Mouse (Mus musculus) forebrain, embryonic 10.5 days (tissue): Measurements from ENCODE around the gene Cenpf. TPM values are rescaled to one million over a fixed set of nuclear protein-coding genes. Genes with fewer than 3 reads are reported as not detected.
A peak's percentile ranks its signal among the peaks of the same experiment; 100 is the strongest.

Experiments used
- DNase-seq: peaks from one replicate; pipeline ENCODE4 v3.0.0-alpha.2; 2017; ENCODE audit warnings: low spot score; ENCODE audit errors: extremely low spot score
- H3K27ac ChIP-seq: fragments of 300-500 bp; sonication (generic); 2 replicates; pipeline ENCODE4 v1.5.1; 2016; ENCODE audit warnings: mild to moderate bottlenecking
- H3K27me3 ChIP-seq: fragments of 300-500 bp; sonication (generic); 2 replicates; pipeline ENCODE4 v1.6.1; 2016; ENCODE audit warnings: mild to moderate bottlenecking; ENCODE audit not compliant: poor library complexity, severe bottlenecking
- H3K36me3 ChIP-seq: fragments of 300-500 bp; sonication (generic); replicated peaks from 2 replicates; pipeline ENCODE4 v1.6.1; 2016; ENCODE audit warnings: mild to moderate bottlenecking, moderate library complexity
- H3K4me1 ChIP-seq: fragments of 300-500 bp; sonication (generic); 2 replicates; pipeline ENCODE4 v1.6.1; 2016
- H3K4me3 ChIP-seq: fragments of 300-500 bp; sonication (generic); 2 replicates; pipeline ENCODE4 v1.5.1; 2016; ENCODE audit warnings: mild to moderate bottlenecking, moderate library complexity
- H3K9me3 ChIP-seq: fragments of 300-500 bp; sonication (generic); 2 replicates; pipeline ENCODE4 v1.6.1; 2016; ENCODE audit warnings: mild to moderate bottlenecking, moderate library complexity
- WGBS: fragments of 180-500 bp; shearing (Covaris S2); methylation state at CpG from one replicate; pipeline ENCODE4 v1.1.7; 2016; 5-methylcytosine and 5-hydroxymethylcytosine counted together
- polyA plus RNA-seq: library from polyadenylated mRNA; unstranded; fragments of >200 nt; fragmentation: Nextera tagmentation; extraction: Ambion mirVana; gene quantifications from 2 replicates; pipeline ENCODE4 v1.2.1, GENCODE M21; 2016

The Cenpf gene
- 131 and 136 TPM in 2 replicates for polyA plus RNA-seq

- Histone ChIP-seq H3K36me3 (peaks cover 33% of the 10 kb centered on the region), H3K9me3 (no peaks in the 10 kb centered on the region), H3K27me3 (no peaks in the 10 kb centered on the region), H3K4me3 (peak within 1 kb of the TSS; percentile 94), H3K27ac (peak within 1 kb of the TSS; percentile 97), H3K4me1 (peaks cover 47% of the 10 kb centered on the region)
- WGBS: under 1% methylated on average over 51 of the region's 55 CpGs
- peak; percentile 99 for DNase-seq
Observed at GRCm38 (mm10) chr1:189687654-189688387, at the start of gene Cenpf. Cenpf (minus strand) TSS chr1:189688086.

- H3K36me3 ChIP-seq: no peaks in the 10 kb centered on the region
- H3K9me3 ChIP-seq: no peaks in the 10 kb centered on the region
- H3K4me1 ChIP-seq: peaks cover 52% of the 10 kb centered on the region
- H3K27ac ChIP-seq: no peak overlapping the region
- DNase-seq: no peak
- H3K27me3 ChIP-seq: peaks cover 51% of the 10 kb centered on the region
- WGBS: 82% methylated on average over 8 of the region's 8 CpGs
- H3K4me3 ChIP-seq: no peak overlapping the region
Observed at GRCm38 (mm10) chr1:189732156-189732555, 44.3 kb upstream of the Cenpf start.

GRCm38 (mm10) chr1:189731697-189732096 lies 43.8 kb upstream of the Cenpf start:
- H3K36me3 ChIP-seq: no peaks in the 10 kb centered on the region
- H3K4me1 ChIP-seq: peaks cover 56% of the 10 kb centered on the region
- H3K27ac ChIP-seq: 0 out of 2 replicates have a peak overlapping the region, but pooled peaks have one; percentile 35
- no peak for DNase-seq
- H3K9me3 ChIP-seq: no peaks in the 10 kb centered on the region
- no peak overlapping the region for H3K4me3 ChIP-seq
- H3K27me3 ChIP-seq: peaks cover 56% of the 10 kb centered on the region
- WGBS: 79% methylated on average over 10 of the region's 10 CpGs

GRCm38 (mm10) chr1:189729141-189729815 lies 41.4 kb upstream of the Cenpf start:
- peak overlapping the region; percentile 91; the same call in 1 of the 2 replicates for H3K27ac ChIP-seq

GRCm38 (mm10) chr1:189728784-189729115 lies 40.9 kb upstream of the Cenpf start:
- peaks cover 71% of the 10 kb centered on the region for H3K27me3 ChIP-seq
- no peaks in the 10 kb centered on the region for H3K36me3 ChIP-seq
- peak overlapping the region; percentile 91 for H3K27ac ChIP-seq
- H3K4me1 ChIP-seq: peaks cover 63% of the 10 kb centered on the region
- DNase-seq: no peak
- H3K9me3 ChIP-seq: peaks cover 3% of the 10 kb centered on the region; the same call in 1 of the 2 replicates
- H3K4me3 ChIP-seq: peak overlapping the region; percentile 88
- WGBS: under 1% methylated on average over 15 of the region's 15 CpGs

More at GRCm38 (mm10) chr1:189729141-189729815, 41.4 kb upstream of the Cenpf start:
- H3K36me3 ChIP-seq: no peaks in the 10 kb centered on the region
- H3K4me3 ChIP-seq: peak overlapping the region; percentile 88
- WGBS: 8% methylated on average over 17 of the region's 17 CpGs
- H3K9me3 ChIP-seq: peaks cover 3% of the 10 kb centered on the region; the same call in 1 of the 2 replicates
- H3K4me1 ChIP-seq: peaks cover 63% of the 10 kb centered on the region
- H3K27me3 ChIP-seq: peaks cover 71% of the 10 kb centered on the region
- DNase-seq: no peak

- H3K4me1 ChIP-seq: peaks cover 63% of the 10 kb centered on the region
- H3K36me3 ChIP-seq: no peaks in the 10 kb centered on the region
- peak within 1 kb of the TSS; percentile 88 for H3K4me3 ChIP-seq
- peaks cover 71% of the 10 kb centered on the region for H3K27me3 ChIP-seq
- H3K27ac ChIP-seq: peak within 1 kb of the TSS; percentile 91
- DNase-seq: peak; percentile 80
- H3K9me3 ChIP-seq: peaks cover 3% of the 10 kb centered on the region; the same call in 1 of the 2 replicates
- WGBS: under 1% methylated on average over 98 of the region's 98 CpGs
Observed at GRCm38 (mm10) chr1:189727884-189728783, 40.2 kb upstream of the Cenpf start, which contains the start of gene Ptpn14. Ptpn14 (plus strand) TSS chr1:189728268.

GRCm38 (mm10) chr1:189727346-189727883 lies 39.5 kb upstream of the Cenpf start:
- Histone ChIP-seq H3K9me3 (peaks cover 3% of the 10 kb centered on the region; the same call in 1 of the 2 replicates), H3K4me3 (peak overlapping the region; percentile 88), H3K27me3 (peaks cover 71% of the 10 kb centered on the region), H3K27ac (peak overlapping the region; percentile 91), H3K36me3 (no peaks in the 10 kb centered on the region), H3K4me1 (peaks cover 63% of the 10 kb centered on the region)
- under 1% methylated on average over 22 of the region's 22 CpGs for WGBS
- DNase-seq: peak; percentile 55

- peaks cover 52% of the 10 kb centered on the region for H3K4me1 ChIP-seq
- peaks cover 3% of the 10 kb centered on the region; the same call in 1 of the 2 replicates for H3K9me3 ChIP-seq
- 63% methylated on average over 4 of the region's 4 CpGs for WGBS
- H3K27ac ChIP-seq: no peak overlapping the region; the same call in 1 of the 2 replicates
- no peak for DNase-seq
- peaks cover 60% of the 10 kb centered on the region for H3K27me3 ChIP-seq
- no peaks in the 10 kb centered on the region for H3K36me3 ChIP-seq
- H3K4me3 ChIP-seq: no peak overlapping the region
Observed at GRCm38 (mm10) chr1:189726121-189726520, 38.2 kb upstream of the Cenpf start.

GRCm38 (mm10) chr1:189718600-189718999 lies 30.7 kb upstream of the Cenpf start:
- Histone ChIP-seq H3K27me3 (0 out of 2 replicates have a peak, but pooled peaks cover 8% of the 10 kb centered on the region), H3K4me3 (no peak overlapping the region), H3K36me3 (no peaks in the 10 kb centered on the region), H3K27ac (no peak overlapping the region), H3K9me3 (peaks cover 7% of the 10 kb centered on the region; the same call in 1 of the 2 replicates), H3K4me1 (no peaks in the 10 kb centered on the region)
- 89% methylated on average over 5 of the region's 5 CpGs for WGBS
- DNase-seq: no peak

- Histone ChIP-seq H3K27ac (no peak overlapping the region), H3K9me3 (peaks cover 7% of the 10 kb centered on the region; the same call in 1 of the 2 replicates), H3K36me3 (no peaks in the 10 kb centered on the region), H3K4me1 (no peaks in the 10 kb centered on the region), H3K27me3 (0 out of 2 replicates have a peak, but pooled peaks cover 8% of the 10 kb centered on the region), H3K4me3 (no peak overlapping the region)
- DNase-seq: no peak
- WGBS: 92% methylated on average over 11 of the region's 11 CpGs
Observed at GRCm38 (mm10) chr1:189717546-189717945, 29.7 kb upstream of the Cenpf start.

GRCm38 (mm10) chr1:189715915-189716797 lies 28.3 kb upstream of the Cenpf start:
- Histone ChIP-seq H3K36me3 (no peaks in the 10 kb centered on the region), H3K9me3 (peaks cover 7% of the 10 kb centered on the region; the same call in 1 of the 2 replicates), H3K4me3 (no peak overlapping the region), H3K27me3 (0 out of 2 replicates have a peak, but pooled peaks cover 8% of the 10 kb centered on the region), H3K4me1 (no peaks in the 10 kb centered on the region), H3K27ac (no peak overlapping the region)
- no peak for DNase-seq
- 76% methylated on average over 19 of the region's 19 CpGs for whole genome bisulfite sequencing
